32 mouse cellular contexts compared by ENCODE assay signal in the genomic region with DNA sequence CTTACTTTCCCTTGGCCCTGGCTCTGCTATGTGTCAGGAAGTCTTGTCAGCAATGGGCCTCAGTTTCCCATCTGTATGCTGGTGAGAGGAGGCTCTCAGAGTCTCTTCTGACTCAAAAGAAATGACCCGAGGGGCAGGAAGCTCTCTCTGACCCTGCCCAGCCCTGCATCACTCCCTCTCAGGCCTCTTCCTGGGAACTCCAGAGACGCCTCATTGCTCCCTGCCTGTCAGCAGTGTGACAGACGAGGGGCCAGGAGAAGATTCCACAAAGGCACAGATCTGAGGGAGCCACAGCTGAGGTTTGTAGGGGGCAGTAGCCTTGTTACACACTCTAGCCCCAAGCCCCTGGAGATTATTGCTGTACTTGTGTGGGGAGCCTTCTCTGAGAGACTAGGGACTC. TPM values are rescaled to one million over a fixed set of nuclear protein-coding genes. Genes with fewer than 3 reads are reported as not detected.
DNase-seq lines count a peak whose midpoint lies in the region; ATAC-seq and TF ChIP-seq lines count a peak whose summit lies in the region.
"Had no signal": no experiment of that assay in that cellular context is flagged by ENCODE, and none has a peak within 500 bp of the region (broad histone marks: within the 10 kb centered on the region; RNA-seq: fewer than 3 reads in every experiment).

No protein-coding gene starts in this region.

- no peak overlapping the region for H3K9ac ChIP-seq in forebrain, postnatal 0 days
- 0 out of 2 replicates have a peak overlapping the region, but pooled peaks have one; percentile 31 for H3K9ac ChIP-seq in hindbrain, embryonic 11.5 days (ENCODE audit: low read depth, low read length)
- H3K9ac ChIP-seq in hindbrain, postnatal 0 days (replicated peaks; ENCODE audit: low read length), result no peak overlapping the region
- H3K9ac ChIP-seq in kidney, postnatal 0 days (ENCODE audit: low read depth, low read length), result no peak overlapping the region
- H3K9ac ChIP-seq: forebrain, embryonic 12.5 days; hindbrain, embryonic 12.5 days; limb, embryonic 15.5 days; liver, embryonic 13.5 days; neural tube, embryonic 13.5 days had no signal

- TF ChIP-seq CTCF in forebrain, postnatal 0 days (IDR thresholded peaks at IDR 0.05; ENCODE audit: low read depth), result no peak
- no peak for TF ChIP-seq CTCF in hindbrain, postnatal 0 days (IDR thresholded peaks at IDR 0.05; ENCODE audit: low read depth)
- no peak for TF ChIP-seq CTCF in kidney, postnatal 0 days (IDR thresholded peaks at IDR 0.05; ENCODE audit: low read depth)

- no peaks in the 10 kb centered on the region for H3K36me3 ChIP-seq in forebrain, embryonic 10.5 days (replicated peaks)
- no peaks in the 10 kb centered on the region for H3K36me3 ChIP-seq in forebrain, postnatal 0 days (ENCODE audit: insufficient read depth)
- no peaks in the 10 kb centered on the region for H3K36me3 ChIP-seq in hindbrain, embryonic 11.5 days (ENCODE audit: control insufficient read depth, insufficient read depth, low read length)
- no peaks in the 10 kb centered on the region for H3K36me3 ChIP-seq in hindbrain, postnatal 0 days (ENCODE audit: insufficient read depth, low read length)
- no peaks in the 10 kb centered on the region for H3K36me3 ChIP-seq in kidney, postnatal 0 days (ENCODE audit: insufficient read depth, low read length)
- no peaks in the 10 kb centered on the region for H3K36me3 ChIP-seq in embryonic facial prominence, embryonic 10.5 days (replicated peaks)
- H3K36me3 ChIP-seq: forebrain, embryonic 12.5 days; hindbrain, embryonic 12.5 days; limb, embryonic 15.5 days; liver, embryonic 13.5 days; neural tube, embryonic 13.5 days had no signal

- H3K27me3 ChIP-seq in forebrain, embryonic 10.5 days (ENCODE audit: poor library complexity, severe bottlenecking), result no peaks in the 10 kb centered on the region
- H3K27me3 ChIP-seq in forebrain, postnatal 0 days (ENCODE audit: insufficient read depth, low read length), result no peaks in the 10 kb centered on the region
- H3K27me3 ChIP-seq in hindbrain, embryonic 11.5 days (ENCODE audit: control insufficient read depth, insufficient read depth, low read length), result no peaks in the 10 kb centered on the region
- no peaks in the 10 kb centered on the region for H3K27me3 ChIP-seq in hindbrain, postnatal 0 days (ENCODE audit: insufficient read depth, low read length)
- H3K27me3 ChIP-seq in kidney, postnatal 0 days (ENCODE audit: insufficient read depth, low read length), result no peaks in the 10 kb centered on the region
- no peaks in the 10 kb centered on the region for H3K27me3 ChIP-seq in embryonic facial prominence, embryonic 10.5 days (replicated peaks; ENCODE audit: low read depth, poor library complexity, severe bottlenecking)
- H3K27me3 ChIP-seq: forebrain, embryonic 12.5 days; limb, embryonic 15.5 days; liver, embryonic 13.5 days had no signal

- H3K4me1 ChIP-seq in forebrain, embryonic 10.5 days, result peaks cover 44% of the 10 kb centered on the region
- no peaks in the 10 kb centered on the region for H3K4me1 ChIP-seq in forebrain, postnatal 0 days (ENCODE audit: insufficient read depth)
- H3K4me1 ChIP-seq in hindbrain, embryonic 11.5 days (replicated peaks; ENCODE audit: control insufficient read depth, insufficient read depth, low read length), result no peaks in the 10 kb centered on the region
- H3K4me1 ChIP-seq in hindbrain, postnatal 0 days (ENCODE audit: insufficient read depth, low read length), result peaks cover 7% of the 10 kb centered on the region
- H3K4me1 ChIP-seq in kidney, postnatal 0 days (replicated peaks; ENCODE audit: insufficient read depth, low read length), result 0 out of 2 replicates have a peak, but pooled peaks cover 9% of the 10 kb centered on the region
- peaks cover 43% of the 10 kb centered on the region for H3K4me1 ChIP-seq in embryonic facial prominence, embryonic 10.5 days

- H3K27ac ChIP-seq in forebrain, embryonic 10.5 days, result peak overlapping the region; percentile 53
- no peak overlapping the region for H3K27ac ChIP-seq in forebrain, postnatal 0 days (ENCODE audit: low read depth, low read length)
- H3K27ac ChIP-seq in hindbrain, embryonic 11.5 days (ENCODE audit: low read depth, low read length), result no peak overlapping the region
- no peak overlapping the region for H3K27ac ChIP-seq in hindbrain, postnatal 0 days
- no peak overlapping the region for H3K27ac ChIP-seq in kidney, postnatal 0 days
- peak overlapping the region; percentile 55; the same call in 1 of the 2 replicates for H3K27ac ChIP-seq in embryonic facial prominence, embryonic 10.5 days (replicated peaks)
- H3K27ac ChIP-seq: forebrain, embryonic 12.5 days; hindbrain, embryonic 12.5 days; limb, embryonic 15.5 days; liver, embryonic 13.5 days; macrophage; neural tube, embryonic 13.5 days had no signal

- DNase-seq in forebrain, embryonic 10.5 days (ENCODE audit: extremely low spot score, low spot score), result no peak
- DNase-seq in forebrain, postnatal 0 days, result no peak
- no peak for DNase-seq in hindbrain, embryonic 11.5 days (ENCODE audit: low spot score)
- no peak for DNase-seq in hindbrain, postnatal 0 days (ENCODE audit: low spot score)
- peak; percentile 65 for DNase-seq in kidney, postnatal 0 days (ENCODE audit: low spot score)
- no peak for DNase-seq in kidney, adult 8-10 months
- no peak for DNase-seq in embryonic facial prominence, embryonic 10.5 days (ENCODE audit: low spot score)
- DNase-seq in right cerebral cortex, adult 18-20 months, result no peak
- DNase-seq: adrenal gland, adult 8-10 months; cerebellum, adult 8-10 months; cerebellum, postnatal 25 days; embryo, embryonic 11 days; gastrocnemius, postnatal 10 days; heart, postnatal 10 days; kidney, adult 9 months; layer of hippocampus, postnatal 36 days; left cerebral cortex, postnatal 4 days; liver, embryonic 13.5 days; lung, adult 18-20 months; right cerebral cortex, postnatal 25 days; thymus, adult 2 months; thymus, postnatal 36 days had no signal

- no peak for ATAC-seq in forebrain, postnatal 0 days
- ATAC-seq in hindbrain, embryonic 11.5 days (ENCODE audit: low FRiP score), result no peak
- ATAC-seq in hindbrain, postnatal 0 days, result no peak
- ATAC-seq in kidney, postnatal 0 days (replicated peaks; ENCODE audit: low FRiP score, low read depth), result no peak
- ATAC-seq: lung, postnatal 0 days had no signal

- H3K4me3 ChIP-seq in forebrain, embryonic 10.5 days, result no peak overlapping the region
- H3K4me3 ChIP-seq in forebrain, postnatal 0 days (ENCODE audit: low read depth, low read length), result no peak overlapping the region
- H3K4me3 ChIP-seq in hindbrain, embryonic 11.5 days (ENCODE audit: low read depth, low read length), result no peak overlapping the region
- no peak overlapping the region for H3K4me3 ChIP-seq in hindbrain, postnatal 0 days (ENCODE audit: low read length)
- no peak overlapping the region for H3K4me3 ChIP-seq in kidney, postnatal 0 days (replicated peaks; ENCODE audit: low read depth, low read length)
- no peak overlapping the region for H3K4me3 ChIP-seq in embryonic facial prominence, embryonic 10.5 days
- H3K4me3 ChIP-seq: erythroblast, embryonic 14.5 days; forebrain, embryonic 12.5 days; hindbrain, embryonic 12.5 days; limb, embryonic 15.5 days; liver, embryonic 13.5 days; myocyte; neural tube, embryonic 13.5 days had no signal

- H3K9me3 ChIP-seq in forebrain, embryonic 10.5 days, result no peaks in the 10 kb centered on the region
- no peaks in the 10 kb centered on the region for H3K9me3 ChIP-seq in forebrain, postnatal 0 days (ENCODE audit: low read length)
- H3K9me3 ChIP-seq in hindbrain, embryonic 11.5 days (ENCODE audit: control insufficient read depth, low read length), result no peaks in the 10 kb centered on the region
- H3K9me3 ChIP-seq in hindbrain, postnatal 0 days (ENCODE audit: low read length), result no peaks in the 10 kb centered on the region
- H3K9me3 ChIP-seq in kidney, postnatal 0 days (replicated peaks; ENCODE audit: low read length), result no peaks in the 10 kb centered on the region
- no peaks in the 10 kb centered on the region for H3K9me3 ChIP-seq in embryonic facial prominence, embryonic 10.5 days
- H3K9me3 ChIP-seq: forebrain, embryonic 12.5 days; G1E; hindbrain, embryonic 12.5 days; limb, embryonic 15.5 days; liver, embryonic 13.5 days; neural tube, embryonic 13.5 days had no signal

- 31% methylated on average over 3 of the region's 3 CpGs for WGBS in forebrain, embryonic 10.5 days
- 48% methylated on average over 3 of the region's 3 CpGs for WGBS in forebrain, postnatal 0 days
- WGBS in hindbrain, embryonic 11.5 days, result 12% methylated on average over 3 of the region's 3 CpGs
- WGBS in hindbrain, postnatal 0 days, result 36% methylated on average over 3 of the region's 3 CpGs
- WGBS in kidney, postnatal 0 days, result 43% methylated on average over 3 of the region's 3 CpGs
- 22% methylated on average over 3 of the region's 3 CpGs for WGBS in embryonic facial prominence, embryonic 10.5 days

- no peak overlapping the region for H3K4me2 ChIP-seq in forebrain, postnatal 0 days (ENCODE audit: low read depth)
- H3K4me2 ChIP-seq in hindbrain, embryonic 11.5 days (replicated peaks; ENCODE audit: low read depth, low read length), result no peak overlapping the region
- no peak overlapping the region for H3K4me2 ChIP-seq in hindbrain, postnatal 0 days (ENCODE audit: low read depth, low read length)
- H3K4me2 ChIP-seq in kidney, postnatal 0 days (ENCODE audit: low read length), result no peak overlapping the region
- H3K4me2 ChIP-seq: forebrain, embryonic 12.5 days; heart, embryonic 11.5 days; hindbrain, embryonic 12.5 days; limb, embryonic 15.5 days; liver, embryonic 13.5 days; neural tube, embryonic 13.5 days had no signal

RNA-seq across cellular contexts. Expression of a gene that starts 7.2 kb away (rescaled TPM):
- 16.6 and 17.7 TPM in 2 replicates for polyA plus RNA-seq in forebrain, embryonic 10.5 days (2016; fragmentation: Nextera tagmentation; extraction: Ambion mirVana)
- 23.4 and 32.4 TPM in 2 replicates for total RNA-seq in forebrain, postnatal 0 days (2014; rRNA removed)
- 48.8 and 50.6 TPM in 2 replicates for polyA plus RNA-seq in forebrain, postnatal 0 days (2015; fragmentation: Nextera tagmentation; extraction: Ambion mirVana)
- polyA plus RNA-seq in hindbrain, embryonic 11.5 days (2014; fragmentation: Nextera tagmentation; extraction: Ambion mirVana), result 16.8 and 19.2 TPM in 2 replicates
- 37.1 and 47.9 TPM in 2 replicates for total RNA-seq in hindbrain, postnatal 0 days (2014; rRNA removed)
- polyA plus RNA-seq in hindbrain, postnatal 0 days (2015; fragmentation: Nextera tagmentation; extraction: Ambion mirVana), result 62.2 and 62.8 TPM in 2 replicates
- 36.7 and 43.6 TPM in 2 replicates for polyA plus RNA-seq in kidney, postnatal 0 days (2015; fragmentation: Nextera tagmentation; extraction: Ambion mirVana)
- polyA plus RNA-seq in embryonic facial prominence, embryonic 10.5 days (2016; fragmentation: Nextera tagmentation; extraction: Ambion mirVana), result 17.4 and 18.3 TPM in 2 replicates

RNA-seq across cellular contexts. Expression of a gene that starts 30.9 kb away (rescaled TPM):
- polyA plus RNA-seq in forebrain, embryonic 10.5 days (2016; fragmentation: Nextera tagmentation; extraction: Ambion mirVana), result 271 and 273 TPM in 2 replicates
- 201 and 204 TPM in 2 replicates for total RNA-seq in forebrain, postnatal 0 days (2014; rRNA removed)
- polyA plus RNA-seq in forebrain, postnatal 0 days (2015; fragmentation: Nextera tagmentation; extraction: Ambion mirVana), result 264 and 294 TPM in 2 replicates
- polyA plus RNA-seq in hindbrain, embryonic 11.5 days (2014; fragmentation: Nextera tagmentation; extraction: Ambion mirVana), result 312 and 318 TPM in 2 replicates
- total RNA-seq in hindbrain, postnatal 0 days (2014; rRNA removed), result 197 and 223 TPM in 2 replicates
- 323 and 328 TPM in 2 replicates for polyA plus RNA-seq in hindbrain, postnatal 0 days (2015; fragmentation: Nextera tagmentation; extraction: Ambion mirVana)
- polyA plus RNA-seq in kidney, postnatal 0 days (2015; fragmentation: Nextera tagmentation; extraction: Ambion mirVana), result 355 and 383 TPM in 2 replicates
- 286 TPM in 2 replicates for polyA plus RNA-seq in embryonic facial prominence, embryonic 10.5 days (2016; fragmentation: Nextera tagmentation; extraction: Ambion mirVana)

Comparison
In these comparisons a context has a peak if more than half of its experiments do, and no peak if none do; other contexts are left out.
1. H3K27ac ChIP-seq: peak in forebrain, embryonic 10.5 days (single experiment) and embryonic facial prominence, embryonic 10.5 days (single experiment); none in forebrain, postnatal 0 days (single experiment), hindbrain, embryonic 11.5 days (single experiment), hindbrain, postnatal 0 days (single experiment) and kidney, postnatal 0 days (single experiment).